Mouse (Mus musculus) thymus, postnatal 10 days (tissue): ENCODE results near the gene Hoxa4.

ENCODE experiments used
- DNase-seq, 2 experiments: peaks; one replicate each; pipeline ENCODE4 v3.0.0; 2021; ENCODE audit warnings: low spot score in 2 of 2

Gene Hoxa4

DNA sequence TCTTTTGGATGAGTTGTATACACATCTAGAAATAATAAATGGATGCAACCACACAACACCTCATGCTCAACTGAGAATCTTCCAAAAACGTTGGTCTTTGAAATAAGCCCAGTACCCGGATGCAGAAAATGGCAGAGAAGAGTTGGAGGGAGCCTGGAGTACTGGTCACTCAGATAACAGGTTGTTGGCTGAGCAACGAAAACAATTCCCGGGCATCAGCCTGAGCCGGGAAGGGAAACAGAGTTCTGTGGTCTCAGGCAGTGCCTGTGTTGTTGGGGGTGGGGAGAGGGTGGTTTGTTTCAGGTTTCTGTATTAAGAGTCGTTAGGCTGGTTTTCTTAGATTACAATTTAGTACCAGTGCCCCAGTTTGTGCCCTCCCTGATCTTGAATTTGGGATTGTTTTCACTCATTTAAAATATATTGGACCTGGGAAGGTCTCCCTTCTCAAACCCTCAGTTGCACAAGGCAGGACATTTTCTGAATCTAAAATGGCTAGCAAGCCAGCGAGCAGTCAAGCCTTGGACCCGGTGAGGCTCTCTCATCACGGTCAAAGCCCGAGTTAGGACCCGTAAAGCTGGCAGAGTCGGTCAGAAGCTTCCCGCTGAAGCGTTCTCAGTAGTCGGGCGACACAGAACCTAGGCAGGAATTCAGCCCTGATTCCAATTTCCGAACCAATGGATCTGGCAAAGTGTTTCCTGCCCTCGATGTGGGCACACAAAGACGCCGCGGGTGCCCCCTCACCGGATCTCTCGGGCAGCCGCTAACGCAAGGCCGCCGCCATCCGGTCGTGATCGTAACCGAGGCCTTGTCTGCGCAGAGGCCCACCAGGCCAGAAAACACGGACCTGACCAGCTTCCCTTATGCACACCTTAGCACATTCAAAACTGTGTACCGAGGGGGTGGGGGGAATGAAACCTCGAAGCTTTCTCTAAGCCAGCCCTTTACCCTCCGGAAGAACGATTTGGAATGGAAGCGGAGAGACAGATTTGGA is 37.2 kb upstream of the Hoxa4 start:
- no peak for DNase-seq

- DNase-seq = no peak
These were observed 36.1 kb upstream of the Hoxa4 start for GRCm38 (mm10) chr6:52227470-52228222.

GRCm38 (mm10) chr6:52226569-52227257 is 35.2 kb upstream of the Hoxa4 start:
- DNase-seq = no peak

GRCm38 (mm10) chr6:52225612-52226568 is 34.3 kb upstream of the Hoxa4 start:
- DNase-seq = no peak

GRCm38 (mm10) chr6:52224895-52225611 is 33.5 kb upstream of the Hoxa4 start:
- no peak for DNase-seq

- no peak for DNase-seq
These were observed 32.6 kb upstream of the Hoxa4 start for GRCm38 (mm10) chr6:52223939-52224760.

DNA sequence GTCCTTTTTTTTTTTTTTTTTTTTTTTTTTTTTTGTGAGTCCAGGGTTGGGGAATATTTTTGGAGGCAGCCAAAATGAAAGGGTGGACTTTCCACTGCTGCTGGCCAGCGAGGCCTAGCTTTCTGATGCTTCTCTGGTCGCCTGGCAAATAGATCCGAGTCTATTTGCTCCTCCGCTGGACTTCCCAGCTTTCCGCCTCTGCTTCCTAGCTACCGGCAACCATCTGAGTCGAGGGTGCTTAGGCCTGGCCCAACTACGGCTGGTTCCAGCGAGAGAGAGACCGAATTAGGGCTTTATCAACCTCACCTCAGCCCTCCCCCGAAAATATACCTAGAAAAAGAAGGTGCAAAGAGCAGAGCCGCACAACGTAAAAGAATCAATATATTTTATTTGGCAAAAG is 31.2 kb upstream of the Hoxa4 start:
- DNase-seq = no peak

- DNase-seq = no peak
These were observed 30.6 kb upstream of the Hoxa4 start for GRCm38 (mm10) chr6:52221993-52222685.

DNA sequence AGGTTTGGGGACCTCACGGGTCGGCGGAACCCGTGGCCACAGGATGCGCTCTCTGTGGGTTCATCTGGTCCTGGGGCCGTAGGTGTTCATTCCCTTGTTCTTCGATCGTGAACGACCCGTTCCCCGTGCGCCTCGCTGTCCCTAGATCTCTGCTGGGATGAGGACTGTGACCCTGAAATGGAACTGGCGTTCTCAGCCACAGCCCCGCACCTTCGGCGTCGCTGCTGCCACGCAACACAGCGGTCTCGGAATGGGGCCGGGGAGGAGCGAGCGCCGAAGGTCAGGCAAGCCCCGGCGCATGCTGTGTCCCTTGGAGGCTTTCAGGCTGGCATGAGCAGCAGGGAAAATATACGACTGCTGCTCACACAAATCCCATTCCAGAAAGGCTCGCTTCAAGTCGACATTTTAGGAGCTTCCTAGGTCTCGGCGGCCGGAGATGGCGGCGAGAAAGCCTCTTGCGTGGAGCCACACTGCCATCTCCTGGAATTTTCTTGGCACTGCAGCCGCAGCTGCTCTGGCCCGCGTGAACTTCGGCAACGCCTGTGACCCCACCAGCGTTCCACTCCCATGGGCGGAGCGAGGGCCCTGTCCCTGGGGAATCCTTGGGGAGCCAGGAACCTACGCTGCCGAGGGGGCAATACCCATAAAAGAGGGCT is 29.9 kb upstream of the Hoxa4 start, which contains the start of gene Hoxa7:
Gene Hoxa7 (minus strand): TSS at position 518 of the 656 bp plus-strand sequence.
- peak; percentile 50 to 81 for DNase-seq

GRCm38 (mm10) chr6:52220865-52221310 is 29.3 kb upstream of the Hoxa4 start:
- DNase-seq = no peak

- DNase-seq = no peak
These were observed 28.7 kb upstream of the Hoxa4 start for GRCm38 (mm10) chr6:52220003-52220864.

- no peak for DNase-seq
These were observed 27.8 kb upstream of the Hoxa4 start for GRCm38 (mm10) chr6:52219234-52219942.

- no peak for DNase-seq
These were observed 27.2 kb upstream of the Hoxa4 start for GRCm38 (mm10) chr6:52218643-52219215.

GRCm38 (mm10) chr6:52217895-52218642 is 26.5 kb upstream of the Hoxa4 start:
- no peak for DNase-seq

DNA sequence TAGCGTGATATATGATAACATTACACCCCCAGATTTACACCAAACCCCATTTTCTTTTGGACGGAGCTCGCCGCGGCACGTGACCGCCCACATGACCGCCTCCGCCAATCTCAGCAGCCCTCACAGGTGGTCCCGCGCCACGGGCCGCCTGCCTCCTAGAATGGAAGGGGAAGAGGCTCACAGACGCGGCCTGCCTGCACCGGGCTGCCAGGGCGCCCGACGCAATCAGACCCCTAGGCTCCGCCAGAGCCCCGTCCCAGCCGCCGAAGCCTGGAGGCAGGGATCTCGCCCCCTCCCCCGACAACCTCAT is 25.9 kb upstream of the Hoxa4 start:
- DNase-seq = peak; percentile 43 to 52
